In genomic region chr2:164879568-164880277, GRCm38 (mm10) we compare ENCODE assay signal across 8 mouse cellular contexts. TPM values are rescaled to one million over a fixed set of nuclear protein-coding genes. Genes with fewer than 3 reads are reported as not detected.
A peak's percentile ranks its signal among the peaks of the same experiment; 100 is the strongest.
DNase-seq lines count a peak whose midpoint lies in the region; ATAC-seq and TF ChIP-seq lines count a peak whose summit lies in the region.

No protein-coding gene starts in this region.

- no peak for TF ChIP-seq CTCF in liver, postnatal 0 days (IDR thresholded peaks at IDR 0.05; ENCODE audit: low read depth)

- H3K9me3 ChIP-seq in ES-E14 (ENCODE audit: control insufficient read depth, insufficient read depth, low read depth, low read length): no peaks in the 10 kb centered on the region
- no peaks in the 10 kb centered on the region for H3K9me3 ChIP-seq in forebrain, embryonic 15.5 days
- H3K9me3 ChIP-seq in liver, postnatal 0 days (ENCODE audit: low read length): no peaks in the 10 kb centered on the region
- H3K9me3 ChIP-seq in neural tube, embryonic 13.5 days: no peaks in the 10 kb centered on the region

- in situ Hi-C loops in ES-E14 (cut with MboI; ENCODE audit: low sequenced_read_pairs in 2 of 2, unreplicated experiment in 2 of 2): no loop called here

- peaks cover 3% of the 10 kb centered on the region; the same call in 1 of the 2 replicates for H3K36me3 ChIP-seq in ES-E14 (ENCODE audit: control insufficient read depth, insufficient read depth, low read length, poor library complexity, severe bottlenecking)
- H3K36me3 ChIP-seq in forebrain, embryonic 15.5 days: peaks cover 20% of the 10 kb centered on the region
- peaks cover 21% of the 10 kb centered on the region for H3K36me3 ChIP-seq in liver, postnatal 0 days (replicated peaks; ENCODE audit: insufficient read depth, low read length)
- H3K36me3 ChIP-seq in neural tube, embryonic 13.5 days: peaks cover 21% of the 10 kb centered on the region

- H3K4me3 ChIP-seq in ES-E14 (ENCODE audit: insufficient read depth in 1 of 2, low read depth in 1 of 2, low read length in 2 of 2, poor library complexity in 1 of 2, severe bottlenecking in 1 of 2): peak overlapping the region; percentile 88 to 92
- peak overlapping the region; percentile 93 for H3K4me3 ChIP-seq in forebrain, embryonic 15.5 days
- H3K4me3 ChIP-seq in liver, postnatal 0 days (ENCODE audit: low read depth, low read length): peak overlapping the region; percentile 96
- peak overlapping the region; percentile 95 for H3K4me3 ChIP-seq in neural tube, embryonic 13.5 days

- H3K9ac ChIP-seq in ES-E14 (ENCODE audit: insufficient read depth, low read depth, low read length, poor library complexity, severe bottlenecking): peak overlapping the region; percentile 97
- H3K9ac ChIP-seq in forebrain, embryonic 15.5 days (replicated peaks): peak overlapping the region; percentile 100
- H3K9ac ChIP-seq in liver, postnatal 0 days (replicated peaks): peak overlapping the region; percentile 100
- peak overlapping the region; percentile 100 for H3K9ac ChIP-seq in neural tube, embryonic 13.5 days

- under 1% methylated on average over 72 of the region's 72 CpGs for WGBS in forebrain, embryonic 15.5 days
- 1% methylated on average over 53 of the region's 72 CpGs for WGBS in liver, postnatal 0 days (ENCODE audit: insufficient replicate concordance)
- WGBS in neural tube, embryonic 13.5 days: under 1% methylated on average over 69 of the region's 72 CpGs

- peak; percentile 32; the same call in 1 of the 2 replicates for TF ChIP-seq EP300 in liver, postnatal 0 days (IDR thresholded peaks at IDR 0.05; ENCODE audit: low read depth)

- peak; percentile 89 for DNase-seq in ES-E14 (ENCODE audit: low read depth, low spot score)
- DNase-seq in cerebellum, adult 11-12 months: peak; percentile 94
- DNase-seq in heart, postnatal 25 days (ENCODE audit: low spot score): peak; percentile 89
- DNase-seq in layer of hippocampus, adult 11-12 months (ENCODE audit: low spot score): peak; percentile 94
- peak; percentile 99 for DNase-seq in liver, postnatal 0 days
- DNase-seq in telencephalon, adult 2 months (ENCODE audit: low read depth, low spot score): peak; percentile 95

- H3K4me2 ChIP-seq in forebrain, embryonic 15.5 days (replicated peaks): peak overlapping the region; percentile 97
- H3K4me2 ChIP-seq in liver, postnatal 0 days (ENCODE audit: low read depth, low read length): peak overlapping the region; percentile 90
- H3K4me2 ChIP-seq in neural tube, embryonic 13.5 days: peak overlapping the region; percentile 99

- ATAC-seq in forebrain, embryonic 15.5 days (replicated peaks): peak; percentile 90
- ATAC-seq in liver, postnatal 0 days: peak; percentile 89
- peak; percentile 90 for ATAC-seq in neural tube, embryonic 13.5 days (ENCODE audit: low read depth)

- no peaks in the 10 kb centered on the region for H3K27me3 ChIP-seq in forebrain, embryonic 15.5 days
- H3K27me3 ChIP-seq in liver, postnatal 0 days (ENCODE audit: insufficient read depth, low read length): no peaks in the 10 kb centered on the region
- no peaks in the 10 kb centered on the region for H3K27me3 ChIP-seq in neural tube, embryonic 13.5 days

- H3K4me1 ChIP-seq in ES-E14 (ENCODE audit: control insufficient read depth in 2 of 2, insufficient read depth in 2 of 2, low read length in 2 of 2, poor library complexity in 1 of 2): peaks cover 0 to 4% of the 10 kb centered on the region in 2 experiments; a peak in 1 of 4 replicates
- peaks cover 26% of the 10 kb centered on the region for H3K4me1 ChIP-seq in forebrain, embryonic 15.5 days
- H3K4me1 ChIP-seq in liver, postnatal 0 days (ENCODE audit: insufficient read depth): peaks cover 18% of the 10 kb centered on the region
- peaks cover 48% of the 10 kb centered on the region for H3K4me1 ChIP-seq in neural tube, embryonic 13.5 days (replicated peaks)

- intact Hi-C loops in heart, postnatal 25 days (cut with DNase I): loop anchor here (2.0 kb wide), 2 partner anchors 17 to 29 kb away; no protein-coding TSS in a partner anchor

- H3K27ac ChIP-seq in ES-E14 (ENCODE audit: insufficient read depth, low read depth, low read length, poor library complexity, severe bottlenecking): peak overlapping the region; percentile 99
- H3K27ac ChIP-seq in forebrain, embryonic 15.5 days (replicated peaks): peak overlapping the region; percentile 100
- peak overlapping the region; percentile 100 for H3K27ac ChIP-seq in liver, postnatal 0 days (ENCODE audit: low read depth)
- peak overlapping the region; percentile 100 for H3K27ac ChIP-seq in neural tube, embryonic 13.5 days (replicated peaks)

TF ChIP-seq in ES-E14, 5 proteins besides CTCF, POLR2A, EP300 and RAD21:
- TF ChIP-seq HCFC1 (IDR thresholded peaks at IDR 0.05; ENCODE audit: borderline replicate concordance, insufficient read depth, low read length) (no peak), CHD2 (IDR thresholded peaks at IDR 0.05; ENCODE audit: low read depth, low read length) (no peak), ZC3H11A (IDR thresholded peaks at IDR 0.05; ENCODE audit: borderline replicate concordance, low read depth, low read length) (no peak), MAFK (IDR thresholded peaks at IDR 0.05; ENCODE audit: insufficient read depth, low read depth, low read length) (no peak), ZNF384 (IDR thresholded peaks at IDR 0.05; ENCODE audit: low read depth, low read length) (no peak)

RNA-seq across cellular contexts. Expression of gene Pcif1, which starts 0.6 kb away (rescaled TPM):
- 30.4 and 39.5 TPM in 2 replicates for total RNA-seq in ES-E14 (2012; rRNA removed)
- polyA plus RNA-seq in forebrain, embryonic 15.5 days (2015; fragmentation: Nextera tagmentation; extraction: Ambion mirVana): 94.8 and 101 TPM in 2 replicates
- 10 to 100 TPM; 27.5 to 34.6 TPM for total RNA-seq in heart, postnatal 25 days (2021)
- 38.4 and 38.6 TPM in 2 replicates for polyA plus RNA-seq in liver, postnatal 0 days (2015; fragmentation: Nextera tagmentation; extraction: Ambion mirVana)
- polyA plus RNA-seq in neural tube, embryonic 13.5 days (2015; fragmentation: Nextera tagmentation; extraction: Ambion mirVana): 80.8 and 93.1 TPM in 2 replicates

RNA-seq across cellular contexts. Expression of gene Pltp, which starts 22.2 kb away (rescaled TPM):
- 56.1 and 117 TPM in 2 replicates for total RNA-seq in ES-E14 (2012; rRNA removed)
- polyA plus RNA-seq in forebrain, embryonic 15.5 days (2015; fragmentation: Nextera tagmentation; extraction: Ambion mirVana): 45.3 and 50.7 TPM in 2 replicates
- 10 to 100 TPM; 35.9 to 37.5 TPM for total RNA-seq in heart, postnatal 25 days (2021)
- 33.4 and 35.3 TPM in 2 replicates for polyA plus RNA-seq in liver, postnatal 0 days (2015; fragmentation: Nextera tagmentation; extraction: Ambion mirVana)
- polyA plus RNA-seq in neural tube, embryonic 13.5 days (2015; fragmentation: Nextera tagmentation; extraction: Ambion mirVana): 126 and 132 TPM in 2 replicates

RNA-seq across cellular contexts. Expression of gene Zfp335, which starts 31.8 kb away (rescaled TPM):
- total RNA-seq in ES-E14 (2012; rRNA removed): 18.5 and 22.4 TPM in 2 replicates
- polyA plus RNA-seq in forebrain, embryonic 15.5 days (2015; fragmentation: Nextera tagmentation; extraction: Ambion mirVana): 15.7 and 16.7 TPM in 2 replicates
- total RNA-seq in heart, postnatal 25 days (2021): 1 to 10 TPM; 8.6 to 9.2 TPM
- 2.1 and 2.5 TPM in 2 replicates for polyA plus RNA-seq in liver, postnatal 0 days (2015; fragmentation: Nextera tagmentation; extraction: Ambion mirVana)
- 13.3 and 14.2 TPM in 2 replicates for polyA plus RNA-seq in neural tube, embryonic 13.5 days (2015; fragmentation: Nextera tagmentation; extraction: Ambion mirVana)

RNA-seq across cellular contexts. Expression of gene Neurl2, which starts 46.5 kb away (rescaled TPM):
- total RNA-seq in ES-E14 (2012; rRNA removed): 3.6 TPM in 2 replicates
- polyA plus RNA-seq in forebrain, embryonic 15.5 days (2015; fragmentation: Nextera tagmentation; extraction: Ambion mirVana): 5.6 and 6.5 TPM in 2 replicates
- total RNA-seq in heart, postnatal 25 days (2021): 10 to 100 TPM; 39.9 to 44.6 TPM
- 2.5 and 3.1 TPM in 2 replicates for polyA plus RNA-seq in liver, postnatal 0 days (2015; fragmentation: Nextera tagmentation; extraction: Ambion mirVana)
- 4.9 and 5.4 TPM in 2 replicates for polyA plus RNA-seq in neural tube, embryonic 13.5 days (2015; fragmentation: Nextera tagmentation; extraction: Ambion mirVana)

RNA-seq across cellular contexts. Expression of gene Ctsa, which starts 47.0 kb away (rescaled TPM):
- 103 and 216 TPM in 2 replicates for total RNA-seq in ES-E14 (2012; rRNA removed)
- 97.7 and 98.4 TPM in 2 replicates for polyA plus RNA-seq in forebrain, embryonic 15.5 days (2015; fragmentation: Nextera tagmentation; extraction: Ambion mirVana)
- total RNA-seq in heart, postnatal 25 days (2021): 100 to 1,000 TPM in 1 of 2 experiments, 10 to 100 TPM in 1; 90.9 to 108 TPM
- 101 and 109 TPM in 2 replicates for polyA plus RNA-seq in liver, postnatal 0 days (2015; fragmentation: Nextera tagmentation; extraction: Ambion mirVana)
- 97.5 and 109 TPM in 2 replicates for polyA plus RNA-seq in neural tube, embryonic 13.5 days (2015; fragmentation: Nextera tagmentation; extraction: Ambion mirVana)

Comparison
In these comparisons a context has a peak if more than half of its experiments do, and no peak if none do; other contexts are left out.
1. Peak in every context shown above with its lines: DNase-seq, ATAC-seq, H3K4me3 ChIP-seq and H3K27ac ChIP-seq.